Mouse (Mus musculus): ENCODE measurements around the gene Tgm5. TPM values are rescaled to one million over a fixed set of nuclear protein-coding genes. Genes with fewer than 3 reads are reported as not detected.
"Not testable (repeated sequence)": the region's sequence is repeated elsewhere in the genome, so short reads cannot be mapped to it uniquely, and the experiment has no call there.

The Tgm5 gene
- not detected in 2 replicates for polyA plus RNA-seq (2015; fragmentation: Nextera tagmentation; extraction: Ambion mirVana)

- Histone ChIP-seq H3K4me1 (replicated peaks) (no peaks in the 10 kb centered on the region), H3K27me3 (no peaks in the 10 kb centered on the region), H3K4me3 (replicated peaks) (no peak within 1 kb of the TSS), H3K4me2 (no peak within 1 kb of the TSS), H3K27ac (replicated peaks) (no peak within 1 kb of the TSS), H3K9ac (no peak within 1 kb of the TSS), H3K9me3 (replicated peaks) (no peaks in the 10 kb centered on the region), H3K36me3 (replicated peaks) (no peaks in the 10 kb centered on the region)
- WGBS (ENCODE audit: insufficient replicate concordance): 20% methylated on average over 6 of the region's 6 CpGs
- no peak for ATAC-seq (ENCODE audit: insufficient read depth)
These were observed at the start of gene Tgm5 for GRCm38 (mm10) chr2:121085480-121086185. TSS of gene Tgm5 (minus strand) at chr2:121085841.

GRCm38 (mm10) chr2:121132822-121133221 lies 47.2 kb upstream of the Tgm5 start:
- ATAC-seq (ENCODE audit: insufficient read depth): no peak
- WGBS (ENCODE audit: insufficient replicate concordance): 53% methylated on average over 1 of the region's 1 CpGs
- H3K4me2 ChIP-seq: no peak overlapping the region
- H3K4me1 ChIP-seq (replicated peaks): peaks cover 4% of the 10 kb centered on the region; the same call in 1 of the 2 replicates
- 0 out of 2 replicates have a peak, but pooled peaks cover 4% of the 10 kb centered on the region for H3K36me3 ChIP-seq (replicated peaks)
- no peaks in the 10 kb centered on the region for H3K27me3 ChIP-seq
- no peak overlapping the region for H3K27ac ChIP-seq (replicated peaks)
- no peak overlapping the region for H3K9ac ChIP-seq
- H3K9me3 ChIP-seq (replicated peaks): no peaks in the 10 kb centered on the region
- H3K4me3 ChIP-seq (replicated peaks): no peak overlapping the region

- no peaks in the 10 kb centered on the region for H3K36me3 ChIP-seq (replicated peaks)
- no peaks in the 10 kb centered on the region for H3K27me3 ChIP-seq
- ATAC-seq (ENCODE audit: insufficient read depth): no peak
- H3K27ac ChIP-seq (replicated peaks): no peak overlapping the region
- H3K9me3 ChIP-seq (replicated peaks): no peaks in the 10 kb centered on the region
- no peak overlapping the region for H3K4me2 ChIP-seq
- WGBS (ENCODE audit: insufficient replicate concordance): 55% methylated on average over 9 of the region's 9 CpGs
- no peaks in the 10 kb centered on the region for H3K4me1 ChIP-seq (replicated peaks)
- H3K9ac ChIP-seq: no peak overlapping the region
- H3K4me3 ChIP-seq (replicated peaks): no peak overlapping the region
These were observed 43.4 kb upstream of the Tgm5 start for GRCm38 (mm10) chr2:121128865-121129620.

GRCm38 (mm10) chr2:121127536-121127935 lies 41.9 kb upstream of the Tgm5 start:
- Histone ChIP-seq H3K36me3 (replicated peaks) (no peaks in the 10 kb centered on the region), H3K27me3 (no peaks in the 10 kb centered on the region), H3K9me3 (replicated peaks) (no peaks in the 10 kb centered on the region), H3K4me2 (no peak overlapping the region), H3K4me3 (replicated peaks) (no peak overlapping the region), H3K27ac (replicated peaks) (no peak overlapping the region), H3K9ac (no peak overlapping the region), H3K4me1 (replicated peaks) (no peaks in the 10 kb centered on the region)
- no peak for ATAC-seq (ENCODE audit: insufficient read depth)
- WGBS (ENCODE audit: insufficient replicate concordance): 61% methylated on average over 1 of the region's 1 CpGs

- not testable (repeated sequence) for H3K27me3 ChIP-seq; H3K27ac ChIP-seq (replicated peaks); H3K4me3 ChIP-seq (replicated peaks); H3K4me2 ChIP-seq; H3K9me3 ChIP-seq (replicated peaks); ATAC-seq (ENCODE audit: insufficient read depth); H3K9ac ChIP-seq; H3K4me1 ChIP-seq (replicated peaks); H3K36me3 ChIP-seq (replicated peaks)
- 71% methylated on average over 5 of the region's 5 CpGs for WGBS (ENCODE audit: insufficient replicate concordance)
These were observed 40.7 kb upstream of the Tgm5 start for GRCm38 (mm10) chr2:121126302-121126701.

GRCm38 (mm10) chr2:121119260-121119659 lies 33.6 kb upstream of the Tgm5 start:
- Histone ChIP-seq H3K4me2 (no peak overlapping the region), H3K36me3 (replicated peaks) (no peaks in the 10 kb centered on the region), H3K9me3 (replicated peaks) (no peaks in the 10 kb centered on the region), H3K4me3 (replicated peaks) (no peak overlapping the region), H3K4me1 (replicated peaks) (no peaks in the 10 kb centered on the region), H3K27me3 (peaks cover 19% of the 10 kb centered on the region), H3K27ac (replicated peaks) (no peak overlapping the region), H3K9ac (no peak overlapping the region)
- WGBS (ENCODE audit: insufficient replicate concordance): 61% methylated on average over 3 of the region's 3 CpGs
- no peak for ATAC-seq (ENCODE audit: insufficient read depth)

- 67% methylated on average over 2 of the region's 2 CpGs for WGBS (ENCODE audit: insufficient replicate concordance)
- Histone ChIP-seq H3K4me2 (no peak overlapping the region), H3K27ac (replicated peaks) (no peak overlapping the region), H3K4me3 (replicated peaks) (no peak overlapping the region), H3K9ac (no peak overlapping the region), H3K36me3 (replicated peaks) (no peaks in the 10 kb centered on the region), H3K27me3 (peaks cover 22% of the 10 kb centered on the region), H3K9me3 (replicated peaks) (no peaks in the 10 kb centered on the region), H3K4me1 (replicated peaks) (no peaks in the 10 kb centered on the region)
- no peak for ATAC-seq (ENCODE audit: insufficient read depth)
These were observed 29.8 kb upstream of the Tgm5 start for GRCm38 (mm10) chr2:121115418-121115817.

GRCm38 (mm10) chr2:121109695-121110094 lies 24.1 kb upstream of the Tgm5 start, which contains the start of gene Tgm7:
TSS of gene Tgm7 (minus strand) at chr2:121109795.
- Histone ChIP-seq H3K9me3 (replicated peaks) (no peaks in the 10 kb centered on the region), H3K9ac (no peak within 1 kb of the TSS), H3K4me1 (replicated peaks) (no peaks in the 10 kb centered on the region), H3K4me2 (no peak within 1 kb of the TSS), H3K27me3 (peaks cover 4% of the 10 kb centered on the region), H3K36me3 (replicated peaks) (no peaks in the 10 kb centered on the region), H3K27ac (replicated peaks) (no peak within 1 kb of the TSS), H3K4me3 (replicated peaks) (no peak within 1 kb of the TSS)
- no peak for ATAC-seq (ENCODE audit: insufficient read depth)
- 65% methylated on average over 4 of the region's 4 CpGs for WGBS (ENCODE audit: insufficient replicate concordance)

GRCm38 (mm10) chr2:121105940-121106339 lies 20.3 kb upstream of the Tgm5 start:
- no peak overlapping the region for H3K4me2 ChIP-seq
- no peak; the same call in 1 of the 2 replicates for ATAC-seq (ENCODE audit: insufficient read depth)

GRCm38 (mm10) chr2:121102051-121102450 lies 16.4 kb upstream of the Tgm5 start:
- no peak overlapping the region for H3K27ac ChIP-seq (replicated peaks)
- no peaks in the 10 kb centered on the region for H3K27me3 ChIP-seq
- H3K4me3 ChIP-seq (replicated peaks): no peak overlapping the region
- peak overlapping the region; percentile 27; the same call in 1 of the 2 replicates for H3K4me2 ChIP-seq
- 18% methylated on average over 9 of the region's 9 CpGs for WGBS (ENCODE audit: insufficient replicate concordance)
- no peaks in the 10 kb centered on the region for H3K9me3 ChIP-seq (replicated peaks)
- no peaks in the 10 kb centered on the region for H3K36me3 ChIP-seq (replicated peaks)
- H3K4me1 ChIP-seq (replicated peaks): peaks cover 3% of the 10 kb centered on the region; the same call in 1 of the 2 replicates
- no peak for ATAC-seq (ENCODE audit: insufficient read depth)
- H3K9ac ChIP-seq: no peak overlapping the region

More at GRCm38 (mm10) chr2:121105940-121106339, 20.3 kb upstream of the Tgm5 start:
- no peak overlapping the region for H3K27ac ChIP-seq (replicated peaks)
- no peak overlapping the region for H3K9ac ChIP-seq
- no peaks in the 10 kb centered on the region for H3K36me3 ChIP-seq (replicated peaks)
- H3K4me1 ChIP-seq (replicated peaks): peaks cover 3% of the 10 kb centered on the region; the same call in 1 of the 2 replicates
- no peaks in the 10 kb centered on the region for H3K9me3 ChIP-seq (replicated peaks)
- no peak overlapping the region for H3K4me3 ChIP-seq (replicated peaks)
- H3K27me3 ChIP-seq: peaks cover under 1% of the 10 kb centered on the region; the same call in 1 of the 2 replicates

- Histone ChIP-seq H3K4me3 (replicated peaks) (no peak overlapping the region), H3K36me3 (replicated peaks) (no peaks in the 10 kb centered on the region), H3K4me2 (no peak overlapping the region), H3K27ac (replicated peaks) (no peak overlapping the region), H3K27me3 (no peaks in the 10 kb centered on the region; the same call in 1 of the 2 replicates), H3K9me3 (replicated peaks) (no peaks in the 10 kb centered on the region), H3K9ac (no peak overlapping the region), H3K4me1 (replicated peaks) (no peaks in the 10 kb centered on the region)
- 49% methylated on average over 4 of the region's 4 CpGs for WGBS (ENCODE audit: insufficient replicate concordance)
- ATAC-seq (ENCODE audit: insufficient read depth): no peak
These were observed 4.1 kb upstream of the Tgm5 start for GRCm38 (mm10) chr2:121089751-121090150.
